Mouse (Mus musculus) liver, embryonic 14.5 days (tissue): ENCODE measurements around the gene Oxt.

Experiments used
- CTCF ChIP-seq: IDR thresholded peaks from 2 replicates; pipeline ENCODE4 v1.5.1; 2016; ENCODE audit warnings: antibody characterized with exemption, low read depth, control low read depth
- EP300 ChIP-seq: IDR thresholded peaks from 2 replicates; pipeline ENCODE4 v1.6.1; 2016; ENCODE audit warnings: antibody characterized with exemption, low read depth

- TF ChIP-seq CTCF = no peak
- no peak for TF ChIP-seq EP300
Measured at GRCm38 (mm10) chr2:130618972-130619371, 43.0 kb downstream of the Oxt start.
